Mouse (Mus musculus) testis, adult 2 months (tissue): ENCODE results near the gene Kdm7a.

Experiments
- CTCF ChIP-seq: fragments of 200-500 bp; IDR thresholded peaks from 2 replicates; pipeline ENCODE4 v1.5.1; 2012; ENCODE audit warnings: low read depth, mild to moderate bottlenecking, inconsistent platforms, low read length, moderate library complexity; ENCODE audit not compliant: control insufficient read depth, insufficient read depth, insufficient replicate concordance
- POLR2A ChIP-seq: fragments of 200-500 bp; IDR thresholded peaks from 2 replicates; pipeline ENCODE4 v1.6.1; 2012; ENCODE audit warnings: low read depth, mild to moderate bottlenecking, inconsistent platforms, low read length, moderate library complexity; ENCODE audit not compliant: control insufficient read depth

DNA sequence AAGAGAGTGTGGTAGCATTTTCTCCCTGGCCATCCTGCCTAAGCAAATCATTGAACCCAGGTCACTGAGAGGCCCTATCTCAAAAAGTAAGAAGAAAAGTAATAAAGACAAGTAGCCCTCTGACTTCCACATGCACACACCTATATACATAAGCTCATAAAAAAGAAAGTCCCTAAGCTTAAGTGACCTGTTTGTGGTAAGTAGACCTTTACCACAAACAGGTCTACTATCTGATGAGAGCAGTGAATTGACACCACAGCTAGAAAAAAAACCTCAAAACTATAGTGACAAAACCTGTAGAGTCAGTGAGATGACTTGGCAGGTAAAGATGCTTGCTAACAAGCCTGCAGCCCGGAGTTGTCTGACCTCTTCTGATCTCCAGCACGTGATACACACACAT is 11.4 kb upstream of the Kdm7a start:
- no peak for TF ChIP-seq POLR2A
- no peak for TF ChIP-seq CTCF
